Mouse (Mus musculus): ENCODE results near the gene Homer1.

Gene Homer1

DNA sequence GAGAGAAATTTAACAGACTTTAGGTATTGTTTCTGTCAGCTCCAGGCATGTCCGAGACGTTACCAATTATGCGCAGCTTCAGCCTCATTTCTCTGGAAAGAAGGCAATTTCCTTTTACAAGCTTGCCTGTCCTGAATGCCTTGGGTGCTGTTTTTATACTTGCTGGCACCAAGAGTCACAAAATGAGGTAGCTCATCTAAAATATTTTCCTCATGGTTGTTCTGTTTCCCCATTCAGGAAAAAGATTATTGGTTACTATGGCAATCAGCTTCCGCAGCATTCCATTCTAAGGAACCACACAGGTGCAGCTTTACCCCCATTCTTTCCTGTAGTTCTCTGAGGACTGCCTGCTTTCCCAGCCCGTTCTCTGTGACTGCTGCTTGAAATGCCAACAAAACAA lies at the start of gene Homer1:
TSS of gene Homer1 (plus strand) at position 320 of the 400 bp plus-strand sequence.
- no peak for DNase-seq (ENCODE audit: low spot score in 2 of 2)

DNA sequence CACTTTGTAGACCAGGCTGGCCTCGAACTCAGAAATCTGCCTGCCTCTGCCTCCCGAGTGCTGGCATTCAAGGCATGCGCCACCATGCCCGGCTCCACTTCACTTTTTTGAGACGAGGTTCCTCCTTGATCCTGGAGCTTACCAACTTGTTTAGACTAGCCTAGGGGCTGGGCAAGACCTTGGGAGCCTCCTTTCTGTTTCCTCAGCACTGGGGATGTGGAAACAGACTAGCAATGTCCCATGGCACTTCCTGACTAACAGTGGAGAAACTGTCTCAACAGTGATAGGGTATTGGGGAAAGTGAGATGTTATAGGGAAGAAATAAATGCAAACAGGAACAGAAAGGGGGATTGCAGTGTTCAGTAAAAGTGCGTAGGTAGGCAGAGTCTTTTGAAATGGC lies 47.7 kb upstream of the Homer1 start:
- no peak for DNase-seq (ENCODE audit: low spot score in 2 of 2)

GRCm38 (mm10) chr13:93252175-93252574 lies 47.3 kb upstream of the Homer1 start:
- DNase-seq (ENCODE audit: low spot score in 2 of 2) = no peak

DNA sequence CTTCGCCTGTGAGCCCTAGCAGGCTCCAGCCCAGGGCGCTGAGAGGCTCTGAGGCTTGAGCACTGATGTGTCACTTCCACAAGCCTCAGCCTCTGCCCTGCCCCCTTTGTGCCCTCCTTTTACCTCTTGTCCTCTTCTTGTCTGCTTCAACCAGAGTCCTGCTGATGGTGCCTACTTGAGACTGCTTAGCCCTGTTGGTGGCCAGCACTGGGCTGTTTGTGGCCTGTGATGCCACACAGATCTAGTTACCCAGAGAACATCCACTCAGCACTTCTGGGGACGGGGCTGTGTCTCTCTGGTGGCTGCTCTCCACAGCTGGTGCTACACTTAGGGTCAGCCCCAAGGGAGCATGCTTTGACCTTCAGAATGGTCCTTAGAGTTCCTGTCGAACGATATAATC lies 46.5 kb upstream of the Homer1 start:
- DNase-seq (ENCODE audit: low spot score in 2 of 2) = no peak

GRCm38 (mm10) chr13:93267151-93267550 lies 32.3 kb upstream of the Homer1 start:
- DNase-seq (ENCODE audit: low spot score in 2 of 2) = no peak

DNA sequence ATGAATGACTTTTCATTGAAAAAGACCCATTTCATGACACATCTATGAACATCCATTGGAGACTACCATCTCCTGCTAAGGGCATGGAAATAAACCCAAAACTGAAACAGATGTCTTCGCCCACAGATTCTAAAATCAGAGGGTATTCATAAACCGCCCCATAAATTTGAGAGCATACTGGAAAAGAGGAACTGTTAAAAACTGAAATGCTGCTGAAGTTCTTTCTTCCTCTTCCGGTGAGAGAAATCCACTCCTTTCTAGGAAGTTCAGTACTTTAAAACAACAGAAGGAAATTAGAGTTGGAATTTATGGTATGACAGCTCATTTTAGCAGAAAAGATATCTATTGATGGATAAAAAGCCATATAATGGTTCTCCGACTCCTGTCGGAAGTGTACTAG lies 1.1 kb downstream of the Homer1 start:
- no peak for DNase-seq (ENCODE audit: low spot score in 2 of 2)

- DNase-seq (ENCODE audit: low spot score in 2 of 2) = no peak
Measured at GRCm38 (mm10) chr13:93301060-93301459, 1.6 kb downstream of the Homer1 start.

DNA sequence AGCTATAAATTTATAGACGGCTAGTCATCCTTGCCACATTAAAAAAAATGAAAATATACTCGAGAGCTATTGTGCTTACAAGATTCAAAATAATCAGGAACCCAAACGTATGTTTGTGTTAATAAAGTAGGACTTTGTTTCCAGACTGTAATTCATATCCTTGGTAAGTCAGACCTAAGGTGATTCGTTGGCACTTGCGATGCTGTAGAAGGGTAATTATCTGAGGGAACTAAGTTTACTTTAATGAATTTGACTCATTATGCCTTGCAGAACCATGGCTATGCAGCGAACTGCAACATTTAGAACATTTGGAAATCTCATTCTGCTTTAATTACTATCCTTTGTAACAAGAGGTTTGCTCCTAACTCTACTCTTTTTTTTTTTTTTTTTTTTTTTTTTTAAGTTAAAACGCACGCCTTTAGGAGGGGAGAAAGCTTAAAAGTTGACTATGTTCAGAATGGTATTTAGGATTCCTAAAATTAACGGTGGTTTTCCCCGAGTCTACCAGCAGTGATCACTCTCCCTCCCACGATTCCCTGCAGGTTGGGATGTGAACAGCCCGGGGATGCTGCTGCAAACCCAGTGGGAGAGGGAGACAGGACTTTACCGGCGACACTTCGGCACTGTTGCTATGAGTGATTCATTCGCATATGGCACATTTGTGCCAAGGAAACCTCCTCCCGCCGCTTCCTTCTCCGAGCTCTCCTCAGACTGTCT lies 3.6 kb downstream of the Homer1 start:
- DNase-seq (ENCODE audit: low spot score in 2 of 2) = no peak

- peak; percentile 93 to 94 for DNase-seq (ENCODE audit: low spot score in 2 of 2)
Measured at GRCm38 (mm10) chr13:93303563-93304250, 4.3 kb downstream of the Homer1 start.

- DNase-seq (ENCODE audit: low spot score in 2 of 2) = peak in 1 of 2 experiments; percentile 37
Measured at GRCm38 (mm10) chr13:93304251-93305001, 5.0 kb downstream of the Homer1 start.

DNA sequence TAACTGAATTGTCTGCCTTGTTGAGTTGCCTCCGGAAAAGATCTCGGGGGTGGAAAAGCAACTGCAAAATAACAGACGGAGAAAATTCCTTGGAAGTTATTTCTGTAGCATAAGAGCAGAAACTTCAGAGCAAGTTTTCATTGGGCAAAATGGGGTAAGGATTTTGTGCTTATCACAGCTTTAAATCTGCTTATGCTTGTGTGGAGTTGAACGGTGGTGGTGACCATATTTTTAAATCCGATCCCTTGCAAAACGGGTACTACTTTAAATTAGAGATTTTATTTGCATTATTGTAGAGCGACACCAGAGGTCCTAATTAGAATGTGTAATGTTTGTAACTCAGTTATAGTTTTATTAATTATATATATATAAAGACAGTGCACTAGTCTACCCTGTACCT lies 5.7 kb downstream of the Homer1 start:
- no peak for DNase-seq (ENCODE audit: low spot score in 2 of 2)

DNA sequence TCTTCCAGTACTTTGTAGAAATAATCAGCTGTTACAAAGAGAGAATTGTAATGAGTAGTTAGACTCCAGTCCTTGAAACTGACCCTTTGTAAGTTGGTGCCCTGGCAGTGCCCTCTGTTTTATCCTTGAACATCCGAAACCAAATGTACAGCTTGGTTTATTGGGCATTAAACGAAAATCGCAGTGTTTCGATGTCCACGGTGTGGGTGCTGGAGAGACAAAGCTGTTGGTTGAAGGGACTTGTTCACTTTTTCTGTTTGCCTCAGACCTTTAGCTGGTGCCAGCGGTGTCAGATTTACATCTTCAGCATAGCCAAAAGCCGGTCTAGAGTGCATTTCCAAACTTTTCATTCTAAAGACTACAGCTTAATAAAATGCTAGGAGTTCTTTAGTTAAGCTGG lies 6.2 kb downstream of the Homer1 start:
- DNase-seq (ENCODE audit: low spot score in 2 of 2) = no peak

DNA sequence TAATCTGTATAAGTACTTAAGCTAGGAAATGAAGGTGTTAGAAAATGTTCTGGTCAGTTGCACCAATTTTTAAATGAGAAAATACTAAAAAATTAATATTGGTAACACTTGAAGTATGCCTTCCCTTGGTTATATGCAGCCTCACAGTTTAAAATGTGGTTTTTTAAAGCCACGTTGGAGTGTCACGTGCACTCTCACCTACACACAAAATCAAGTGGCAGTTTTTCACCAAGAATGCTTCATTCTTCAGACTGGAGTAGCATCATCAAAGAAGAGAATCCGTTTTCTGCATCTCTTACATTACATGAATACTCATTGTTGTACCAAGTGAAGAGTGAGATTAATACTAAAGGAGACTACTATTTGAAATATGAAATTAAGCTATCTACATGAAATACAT lies 7.1 kb downstream of the Homer1 start:
- DNase-seq (ENCODE audit: low spot score in 2 of 2) = no peak

- no peak for DNase-seq (ENCODE audit: low spot score in 2 of 2)
Measured at GRCm38 (mm10) chr13:93307700-93308099, 8.3 kb downstream of the Homer1 start.

DNA sequence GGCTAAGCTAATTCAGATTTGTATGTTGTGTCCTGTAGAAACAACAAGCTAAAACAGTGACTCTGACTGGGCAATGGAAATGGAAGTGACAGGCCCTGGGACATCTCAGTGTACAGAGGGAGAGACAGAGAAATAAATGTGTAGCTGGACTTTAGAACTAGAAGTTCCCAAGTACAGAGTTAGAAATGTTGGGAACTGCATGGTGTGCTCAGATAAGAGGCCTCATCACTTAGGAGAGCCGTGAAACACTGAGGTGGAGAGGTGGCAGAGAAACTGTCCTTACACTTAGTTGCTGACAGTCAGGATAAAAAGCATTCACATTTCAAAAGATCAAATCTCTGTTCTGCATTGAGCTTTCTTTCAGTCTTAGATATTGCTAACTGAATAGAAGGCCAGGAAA lies 9.9 kb downstream of the Homer1 start:
- DNase-seq (ENCODE audit: low spot score in 2 of 2) = no peak

- no peak for DNase-seq (ENCODE audit: low spot score in 2 of 2)
Measured at GRCm38 (mm10) chr13:93312518-93312917, 13.1 kb downstream of the Homer1 start.

GRCm38 (mm10) chr13:93314322-93314721 lies 14.9 kb downstream of the Homer1 start:
- no peak for DNase-seq (ENCODE audit: low spot score in 2 of 2)

GRCm38 (mm10) chr13:93320089-93320488 lies 20.7 kb downstream of the Homer1 start:
- no peak for DNase-seq (ENCODE audit: low spot score in 2 of 2)

- no peak for DNase-seq (ENCODE audit: low spot score in 2 of 2)
Measured at GRCm38 (mm10) chr13:93326326-93326725, 26.9 kb downstream of the Homer1 start.

DNA sequence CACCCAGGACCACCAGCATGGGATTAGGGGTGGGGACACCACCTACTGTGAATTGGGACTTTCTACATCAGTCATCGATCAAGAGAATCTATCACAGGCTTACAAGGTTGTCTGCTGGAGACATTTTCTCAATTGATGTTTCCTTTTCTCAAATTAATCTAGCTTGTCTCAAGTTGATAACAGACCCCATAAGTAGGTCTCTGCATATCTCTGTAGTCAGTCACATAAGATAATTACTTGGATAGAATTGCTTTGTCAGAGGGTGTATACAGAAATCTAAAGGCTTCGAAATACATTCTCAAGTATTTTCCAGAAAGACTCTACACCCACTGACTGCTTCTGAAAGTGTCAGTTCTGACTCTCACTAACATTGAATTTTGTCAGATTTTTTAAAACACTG lies 32.3 kb downstream of the Homer1 start:
- DNase-seq (ENCODE audit: low spot score in 2 of 2) = no peak

DNA sequence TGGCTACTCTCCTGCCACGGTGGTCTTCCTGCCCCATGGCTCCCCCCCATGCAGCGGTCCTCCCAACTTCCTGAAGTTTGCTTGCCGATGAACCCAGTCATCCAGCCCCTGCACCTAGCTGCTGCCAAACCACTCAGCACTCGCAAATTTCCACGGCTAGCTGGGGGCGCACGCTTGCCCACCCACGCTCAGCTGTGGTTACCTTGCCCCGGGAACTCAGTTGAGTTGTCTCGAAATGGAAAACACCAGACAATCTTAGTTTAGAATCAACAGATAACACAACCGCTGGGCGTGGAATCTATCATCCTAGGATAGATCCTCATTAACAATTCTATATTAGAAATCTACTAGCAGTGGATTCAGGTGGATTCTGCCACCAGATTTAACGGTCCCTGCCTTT lies 33.1 kb downstream of the Homer1 start:
- DNase-seq (ENCODE audit: low spot score in 2 of 2) = no peak

- no peak for DNase-seq (ENCODE audit: low spot score in 2 of 2)
Measured at GRCm38 (mm10) chr13:93335337-93335736, 35.9 kb downstream of the Homer1 start.

GRCm38 (mm10) chr13:93338394-93338793 lies 39.0 kb downstream of the Homer1 start:
- DNase-seq (ENCODE audit: low spot score in 2 of 2) = no peak

Measured in spleen, postnatal 10 days (tissue).